Mouse (Mus musculus) olfactory bulb, adult 2 months (tissue): ENCODE measurements at regions not wholly inside any gene's neighbourhood (a gene's known extent, or its start where the extent isn't known, plus 50 kb on each side); places are given as distances from the start of the nearest gene placed in this dataset.

Experiments
- H3K27ac ChIP-seq: fragments of 200-500 bp; 2 replicates; pipeline ENCODE4 v1.5.1; 2012; ENCODE audit warnings: low read depth, low read length; ENCODE audit not compliant: insufficient read depth
- H3K4me1 ChIP-seq: fragments of 200-500 bp; 2 replicates; pipeline ENCODE4 v1.6.1; 2012; ENCODE audit warnings: low read length; ENCODE audit not compliant: control insufficient read depth, insufficient read depth
- H3K4me3 ChIP-seq: fragments of 200-500 bp; 2 replicates; pipeline ENCODE4 v1.5.1; 2012; ENCODE audit warnings: mild to moderate bottlenecking, low read depth, low read length, moderate library complexity; ENCODE audit not compliant: insufficient read depth
- CTCF ChIP-seq: fragments of 200-500 bp; IDR thresholded peaks from 2 replicates; pipeline ENCODE4 v1.5.1; 2012; ENCODE audit warnings: low read depth, mild to moderate bottlenecking, low read length, moderate library complexity; ENCODE audit not compliant: insufficient read depth
- POLR2A ChIP-seq: fragments of 200-500 bp; IDR thresholded peaks from 2 replicates; pipeline ENCODE4 v1.6.1; 2012; ENCODE audit warnings: mild to moderate bottlenecking, low read depth, low read length, moderate library complexity; ENCODE audit not compliant: insufficient read depth
- WGBS: fragments of 180-500 bp; shearing (Covaris S2); methylation state at CpG from one replicate; pipeline ENCODE4 v1.1.7; 2018; 5-methylcytosine and 5-hydroxymethylcytosine counted together

- H3K4me1 ChIP-seq, result no peaks in the 10 kb centered on the region
- 69% methylated on average over 3 of the region's 3 CpGs for WGBS
- no peak overlapping the region for H3K27ac ChIP-seq
- TF ChIP-seq POLR2A, result no peak
- TF ChIP-seq CTCF, result no peak
- H3K4me3 ChIP-seq, result no peak overlapping the region
These were observed 457.3 kb downstream of the Fat4 start for GRCm38 (mm10) chr3:39344078-39344477.

- H3K4me3 ChIP-seq, result no peak overlapping the region
- no peak for TF ChIP-seq POLR2A
- TF ChIP-seq CTCF, result no peak
- no peak overlapping the region for H3K27ac ChIP-seq
- no peaks in the 10 kb centered on the region for H3K4me1 ChIP-seq
- WGBS, result 97% methylated on average over 4 of the region's 4 CpGs
These were observed 460.8 kb downstream of the Fat4 start for GRCm38 (mm10) chr3:39347578-39347977.

GRCm38 (mm10) chr3:39357012-39357411, 470.3 kb downstream of the Fat4 start:
- no peak for TF ChIP-seq POLR2A
- TF ChIP-seq CTCF, result no peak
- no peak overlapping the region for H3K27ac ChIP-seq
- WGBS, result 89% methylated on average over 2 of the region's 2 CpGs
- H3K4me1 ChIP-seq, result no peaks in the 10 kb centered on the region
- no peak overlapping the region for H3K4me3 ChIP-seq

- no peak overlapping the region for H3K27ac ChIP-seq
- 21% methylated on average over 2 of the region's 2 CpGs for WGBS
- no peaks in the 10 kb centered on the region for H3K4me1 ChIP-seq
- no peak for TF ChIP-seq POLR2A
- TF ChIP-seq CTCF, result no peak
- H3K4me3 ChIP-seq, result no peak overlapping the region
These were observed 473.5 kb downstream of the Fat4 start for GRCm38 (mm10) chr3:39360278-39360677.

- 93% methylated on average over 4 of the region's 4 CpGs for WGBS
- TF ChIP-seq POLR2A, result no peak
- no peak for TF ChIP-seq CTCF
- H3K27ac ChIP-seq, result no peak overlapping the region
These were observed 484.2 kb downstream of the Fat4 start for GRCm38 (mm10) chr3:39370926-39371325.

GRCm38 (mm10) chr3:39372426-39372950, 485.7 kb downstream of the Fat4 start:
- no peak overlapping the region for H3K27ac ChIP-seq
- H3K4me1 ChIP-seq, result no peaks in the 10 kb centered on the region
- TF ChIP-seq POLR2A (no peak), CTCF (no peak)
- WGBS, result 54% methylated on average over 10 of the region's 10 CpGs
- no peak overlapping the region for H3K4me3 ChIP-seq

More at GRCm38 (mm10) chr3:39370926-39371325, 484.2 kb downstream of the Fat4 start:
- Histone ChIP-seq H3K4me3 (no peak overlapping the region), H3K4me1 (no peaks in the 10 kb centered on the region)

GRCm38 (mm10) chr3:39375465-39375864, 488.7 kb downstream of the Fat4 start:
- Histone ChIP-seq H3K4me1 (no peaks in the 10 kb centered on the region), H3K4me3 (no peak overlapping the region), H3K27ac (no peak overlapping the region)
- WGBS, result 61% methylated on average over 5 of the region's 5 CpGs
- TF ChIP-seq CTCF (no peak), POLR2A (no peak)

GRCm38 (mm10) chr3:39388491-39388890, 501.8 kb downstream of the Fat4 start:
- TF ChIP-seq CTCF (no peak), POLR2A (no peak)
- no peaks in the 10 kb centered on the region for H3K4me1 ChIP-seq
- 95% methylated on average over 1 of the region's 1 CpGs for WGBS
- H3K4me3 ChIP-seq, result no peak overlapping the region
- no peak overlapping the region for H3K27ac ChIP-seq

GRCm38 (mm10) chr3:39390442-39390841, 503.7 kb downstream of the Fat4 start:
- Histone ChIP-seq H3K4me1 (no peaks in the 10 kb centered on the region), H3K4me3 (no peak overlapping the region), H3K27ac (no peak overlapping the region)
- no peak for TF ChIP-seq POLR2A
- TF ChIP-seq CTCF, result no peak
- 76% methylated on average over 9 of the region's 9 CpGs for WGBS

GRCm38 (mm10) chr3:39392053-39392452, 505.3 kb downstream of the Fat4 start:
- WGBS, result 80% methylated on average over 2 of the region's 2 CpGs
- Histone ChIP-seq H3K27ac (no peak overlapping the region), H3K4me1 (no peaks in the 10 kb centered on the region), H3K4me3 (no peak overlapping the region)
- TF ChIP-seq CTCF, result no peak
- no peak for TF ChIP-seq POLR2A
